Mouse (Mus musculus) urinary bladder, postnatal 4 days (tissue): ENCODE data around the gene Tspear.

Experiments used
- DNase-seq, 2 experiments: peaks; one replicate each; pipeline ENCODE4 v3.0.0; 2021 to 2022; ENCODE audit warnings: low spot score in 2 of 2

Tspear gene

DNA sequence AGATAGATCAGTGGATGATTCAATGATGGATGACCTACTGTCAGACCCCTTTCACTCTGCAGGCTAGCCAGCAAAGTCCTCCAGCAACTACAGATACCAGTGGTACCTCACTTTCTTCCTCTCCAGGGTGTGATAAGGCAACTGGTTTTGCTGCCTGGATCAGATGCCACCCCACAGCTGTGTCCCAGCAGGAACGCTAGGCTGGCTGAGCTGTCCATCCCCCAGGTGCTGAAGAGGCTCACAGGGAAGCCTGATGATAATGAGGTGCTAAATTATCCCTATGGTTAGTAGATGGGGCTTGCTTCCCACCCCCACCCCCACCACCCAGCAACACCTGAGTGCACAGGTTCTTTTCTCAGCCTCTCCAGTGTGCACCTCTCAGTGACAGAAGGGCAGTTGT lies 181.2 kb downstream of the Tspear start:
- no peak for DNase-seq

GRCm38 (mm10) chr10:77869651-77870050 lies 183.3 kb downstream of the Tspear start:
- DNase-seq = no peak

- no peak for DNase-seq
Observed at GRCm38 (mm10) chr10:77878985-77879384, 192.6 kb downstream of the Tspear start.

GRCm38 (mm10) chr10:77880305-77880704 lies 193.9 kb downstream of the Tspear start:
- DNase-seq = no peak

DNA sequence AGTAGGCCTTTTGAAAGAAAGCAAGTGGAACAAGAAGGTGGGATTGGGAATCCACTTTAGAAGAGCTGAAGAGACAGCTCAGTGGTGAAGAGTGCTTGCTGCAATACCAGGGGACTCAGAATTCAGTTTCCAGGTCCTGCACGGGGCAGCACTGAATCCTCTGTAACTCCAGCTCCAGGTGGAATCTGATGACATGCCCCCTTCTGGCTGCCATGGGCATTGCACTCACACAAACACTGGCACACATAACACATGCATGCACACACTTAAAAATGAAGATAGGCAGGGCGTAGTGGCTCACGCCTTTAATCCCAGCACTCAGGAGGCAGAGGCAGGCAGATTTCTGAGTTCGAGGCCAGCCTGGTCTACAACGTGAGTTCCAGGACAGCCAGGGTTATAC lies 196.2 kb downstream of the Tspear start:
- no peak for DNase-seq

GRCm38 (mm10) chr10:77886007-77886747 lies 199.8 kb downstream of the Tspear start:
- DNase-seq = no peak

GRCm38 (mm10) chr10:77890987-77891565 lies 204.7 kb downstream of the Tspear start:
- DNase-seq = no peak

DNA sequence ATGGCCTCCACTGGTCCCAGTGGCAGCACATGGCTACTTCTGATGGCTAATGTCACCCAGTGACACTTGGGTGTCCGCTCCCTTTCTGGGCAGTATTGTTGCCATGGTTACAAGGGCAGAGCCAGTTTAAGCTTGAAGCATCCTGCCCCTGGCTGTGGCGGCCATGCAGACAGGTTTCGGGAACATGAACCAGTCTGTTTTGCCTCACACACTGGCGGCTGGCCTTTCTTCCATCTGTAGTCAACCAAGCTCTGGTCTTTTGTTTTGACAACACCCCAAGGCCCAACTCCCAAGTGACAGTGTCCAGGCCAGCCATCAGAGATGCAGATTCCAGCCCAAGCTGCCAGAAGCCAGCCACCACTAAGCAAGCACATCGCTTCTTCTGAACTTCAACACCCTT lies 209.2 kb downstream of the Tspear start:
- DNase-seq = no peak

DNA sequence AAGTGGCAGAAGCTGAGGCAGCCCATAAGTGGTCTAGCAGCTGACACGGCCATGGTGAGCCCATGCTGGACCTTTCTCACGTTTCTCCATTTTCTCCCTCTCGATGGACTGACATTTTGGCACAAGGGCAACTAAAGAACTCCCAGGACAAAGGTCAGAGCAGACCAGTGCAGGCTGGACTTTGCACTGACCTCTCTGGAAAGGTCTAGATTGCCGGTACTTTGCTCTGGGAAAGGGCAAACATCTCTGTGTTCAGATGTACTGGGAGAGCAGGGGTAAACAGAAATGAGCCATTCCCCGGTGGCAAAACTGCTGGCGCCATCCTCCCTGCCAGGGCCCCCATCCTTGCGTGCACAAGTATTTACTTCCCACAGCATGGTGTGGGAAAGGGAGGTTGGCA lies 213.8 kb downstream of the Tspear start:
- DNase-seq = no peak

- DNase-seq = no peak
Observed at GRCm38 (mm10) chr10:77900903-77901818, 214.8 kb downstream of the Tspear start.

DNA sequence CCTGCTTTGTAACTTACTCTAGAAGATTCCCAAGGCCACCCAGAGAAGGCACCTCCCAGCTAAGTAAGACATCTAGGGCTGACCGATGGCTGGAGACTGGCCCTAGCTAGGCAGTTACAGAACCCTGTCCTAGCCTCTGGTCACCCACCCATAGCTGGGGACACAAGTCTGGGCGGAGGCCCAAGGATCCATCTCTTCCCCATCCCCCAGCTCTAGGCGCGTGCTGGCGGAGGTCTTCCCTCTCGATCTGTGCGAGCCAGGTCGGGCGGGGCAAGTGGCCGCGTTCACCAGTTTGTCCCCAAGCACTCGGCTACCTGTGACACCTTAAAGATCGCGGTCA lies 215.5 kb downstream of the Tspear start:
- peak in 1 of 2 experiments; percentile 26 for DNase-seq

DNA sequence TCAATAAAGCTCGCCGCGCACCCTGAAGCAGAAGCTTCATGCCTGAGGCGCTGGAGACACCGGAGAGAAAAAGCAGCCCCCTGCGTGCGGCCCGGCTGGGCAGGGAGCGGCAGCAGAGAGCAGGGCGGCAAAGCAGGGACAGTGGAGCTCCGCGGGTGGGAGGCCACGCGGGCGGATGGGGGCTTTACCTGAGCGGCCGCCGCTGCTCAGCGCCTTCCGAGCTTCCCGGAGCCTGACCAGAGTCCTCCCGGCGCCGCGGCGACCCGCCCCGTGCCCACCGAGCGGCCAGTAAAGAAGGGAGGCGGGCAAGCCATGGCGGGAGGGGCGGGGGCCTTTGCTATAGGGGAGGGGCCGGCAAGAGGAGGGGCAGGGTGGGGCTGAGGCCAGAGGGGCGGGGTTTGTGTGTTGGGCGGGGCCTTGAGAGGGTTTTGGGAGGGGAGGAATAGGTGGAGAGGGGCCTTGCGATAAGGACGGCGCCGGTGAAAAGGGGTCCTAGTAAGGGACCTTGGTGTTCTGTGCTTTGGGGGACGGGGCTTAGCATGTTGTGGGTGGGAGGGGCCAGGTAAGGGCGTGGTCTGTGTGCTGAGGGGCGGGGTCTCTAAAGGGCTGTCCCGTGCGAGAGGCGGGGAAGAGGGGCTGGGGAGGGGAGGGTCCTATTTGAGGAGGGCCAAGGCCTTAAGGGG lies 216.0 kb downstream of the Tspear start, which contains the start of gene Lrrc3:
Lrrc3 (minus strand) TSS at position 326 of the 683 bp plus-strand sequence.
- DNase-seq = peak in 1 of 2 experiments; percentile 47

DNA sequence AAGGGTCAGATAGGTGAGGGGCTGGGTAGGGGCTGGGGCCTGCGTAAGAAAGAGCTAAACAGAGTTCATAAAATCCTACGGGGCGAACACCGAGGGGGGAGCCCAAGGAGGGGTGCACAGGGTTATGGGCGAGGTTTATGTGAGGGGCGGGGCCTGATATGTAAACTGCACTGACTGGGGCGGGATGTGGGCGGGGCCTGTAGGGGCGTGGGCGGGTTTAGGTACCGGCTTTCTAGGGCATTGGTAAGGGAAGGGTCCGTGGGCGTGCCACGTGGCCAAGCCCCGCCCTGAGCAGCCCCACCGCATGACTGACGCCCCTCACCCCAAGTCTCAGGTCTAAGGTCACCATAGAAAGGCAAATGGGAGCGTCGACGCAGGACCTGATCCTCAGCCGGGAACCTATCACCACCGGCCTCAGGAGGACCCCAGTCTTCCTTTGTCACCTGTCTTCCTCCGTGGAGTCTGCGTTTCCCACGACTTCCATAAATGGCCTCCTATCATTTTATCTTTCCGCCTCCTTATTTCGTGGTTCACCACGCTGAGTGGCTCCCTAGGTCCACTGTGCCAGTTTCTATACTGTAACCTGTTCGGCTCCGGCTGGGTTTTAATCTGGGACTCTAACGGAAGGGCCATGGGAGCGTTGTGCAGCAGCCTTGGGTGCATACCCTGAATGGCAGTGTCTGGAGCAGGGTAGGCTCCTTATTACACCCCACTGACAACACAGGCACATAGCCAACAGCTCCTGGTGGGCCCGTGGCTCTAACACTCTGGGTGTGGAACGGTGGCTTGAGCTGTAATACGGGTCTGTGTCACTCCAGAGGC lies 216.7 kb downstream of the Tspear start:
- peak in 1 of 2 experiments; percentile 26 for DNase-seq

DNA sequence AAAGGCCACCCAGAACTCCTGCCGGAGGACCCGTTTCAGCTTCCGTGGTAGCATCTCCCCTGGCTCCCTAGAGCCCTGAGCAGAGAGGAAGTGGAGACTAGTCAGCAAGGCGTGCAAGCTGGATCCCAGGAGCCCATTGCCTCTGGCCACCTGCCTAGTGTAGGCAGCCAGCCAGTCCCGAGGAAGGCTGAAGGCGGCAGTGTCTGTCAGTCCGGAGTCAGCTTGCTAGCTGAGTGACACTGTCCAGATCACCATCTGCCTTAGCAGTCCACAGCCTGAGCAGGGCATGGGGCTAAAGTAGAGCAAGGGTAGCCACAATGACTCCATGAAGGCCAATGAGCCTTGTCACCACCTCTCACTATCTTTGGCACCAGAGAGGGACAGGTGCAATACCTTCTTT lies 226.2 kb downstream of the Tspear start:
- no peak for DNase-seq

GRCm38 (mm10) chr10:77913292-77913691 lies 226.9 kb downstream of the Tspear start:
- no peak for DNase-seq

GRCm38 (mm10) chr10:77916636-77917335 lies 230.4 kb downstream of the Tspear start:
- no peak for DNase-seq

DNA sequence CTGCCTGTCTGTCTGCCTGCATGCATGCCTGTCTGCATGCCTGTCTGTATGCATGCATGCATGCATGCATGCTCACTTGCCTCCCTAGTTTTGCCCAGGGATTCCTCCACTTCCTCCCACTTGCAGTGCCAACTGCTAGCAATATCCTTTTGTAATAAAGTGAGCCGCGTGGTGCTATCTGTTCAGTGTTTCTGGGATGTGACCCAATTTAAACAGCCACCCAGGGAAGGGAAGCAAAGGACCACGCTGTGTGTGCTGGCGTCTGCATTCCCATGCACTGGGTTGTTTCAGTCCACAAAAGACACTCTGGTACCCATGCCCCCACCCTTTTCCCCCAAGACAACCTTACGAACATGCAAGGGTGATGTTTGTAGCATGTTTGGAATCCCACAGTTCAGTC lies 234.6 kb downstream of the Tspear start:
- no peak for DNase-seq

GRCm38 (mm10) chr10:77922681-77923080 lies 236.3 kb downstream of the Tspear start:
- DNase-seq = no peak

DNA sequence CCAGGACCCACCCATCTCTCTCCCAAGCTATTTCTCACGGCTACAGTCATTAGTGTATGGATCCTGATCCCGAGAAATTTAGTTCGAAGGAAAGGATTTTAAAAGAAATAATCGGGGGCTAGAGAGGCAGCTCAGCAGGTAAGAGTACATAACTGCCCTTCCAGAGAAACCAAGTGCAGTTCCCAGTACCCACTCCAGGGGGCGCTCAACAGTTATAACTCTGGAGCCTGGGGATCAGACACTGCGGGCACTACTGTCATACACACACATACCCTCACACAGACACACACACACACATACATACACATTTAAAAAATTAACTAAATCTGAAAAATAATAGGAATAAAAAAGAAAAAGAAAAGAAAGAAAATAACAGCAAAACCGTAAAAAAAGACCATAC lies 239.8 kb downstream of the Tspear start:
- peak in 1 of 2 experiments; percentile 73 for DNase-seq

DNA sequence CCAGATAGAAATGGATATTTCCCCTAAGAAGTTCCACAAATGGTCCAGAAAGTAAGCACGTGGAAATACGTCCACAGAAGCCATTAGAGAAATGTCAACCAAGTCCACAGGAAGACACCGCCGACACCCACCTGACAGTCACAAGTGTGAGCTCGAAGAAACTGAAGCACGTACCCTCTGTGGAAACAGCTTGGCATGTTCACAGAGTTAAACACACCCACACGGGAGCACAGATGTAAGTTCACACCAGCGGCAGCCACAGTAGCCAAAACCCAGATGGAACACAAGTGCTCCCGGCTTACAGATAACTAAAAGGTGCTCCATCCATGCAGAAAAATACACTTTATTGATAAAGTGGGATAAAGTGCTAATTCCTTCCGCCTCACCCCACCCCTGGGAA lies 241.0 kb downstream of the Tspear start:
- no peak for DNase-seq
